Mouse (Mus musculus): ENCODE results near the gene Vmn1r183.

DNA sequence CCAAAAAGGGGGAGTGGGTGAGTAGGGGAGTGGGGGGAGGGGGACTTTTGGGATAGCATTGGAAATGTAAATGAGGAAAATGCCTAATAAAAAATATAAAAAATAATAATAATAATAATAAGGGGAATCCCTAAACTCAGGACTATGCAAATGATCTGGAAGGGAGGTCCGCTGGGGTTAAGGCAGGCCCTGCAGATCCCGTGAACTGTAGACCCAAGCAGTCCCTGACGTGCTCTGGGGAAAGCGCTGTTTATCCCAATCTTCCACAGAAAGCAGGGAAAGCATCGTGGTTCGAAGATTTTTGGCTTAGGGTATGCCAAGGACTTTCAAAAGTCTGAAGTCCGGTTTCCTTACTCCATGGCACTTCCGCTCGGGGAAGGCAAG, 58.7 kb downstream of the Vmn1r183 start:
- no peak for TF ChIP-seq CTCF (IDR thresholded peaks at IDR 0.05; ENCODE audit: low read depth)
- TF ChIP-seq EP300 (IDR thresholded peaks at IDR 0.05; ENCODE audit: low read depth) = no peak
